Mouse (Mus musculus) C2C12 (cell line): ENCODE data around the gene Ppp1cc.

Experiments used
- CEBPB ChIP-seq: IDR thresholded peaks from one replicate; pipeline ENCODE4 v1.6.1; 2011; ENCODE audit warnings: low read depth, mild to moderate bottlenecking, control low read depth, moderate library complexity
- CTCF ChIP-seq: IDR thresholded peaks from one replicate; pipeline ENCODE4 v1.5.1; 2011; ENCODE audit not compliant: control insufficient read depth, insufficient read depth, insufficient read length
- FOSL1 ChIP-seq: IDR thresholded peaks from one replicate; pipeline ENCODE4 v1.8.0; 2011; ENCODE audit warnings: mild to moderate bottlenecking, low read length; ENCODE audit not compliant: poor library complexity, insufficient read depth, severe bottlenecking
- MAX ChIP-seq: IDR thresholded peaks from one replicate; pipeline ENCODE4 v1.6.1; 2011; ENCODE audit warnings: mild to moderate bottlenecking, control low read depth
- MYOG ChIP-seq: IDR thresholded peaks from one replicate; pipeline ENCODE4 v1.6.1; 2011; ENCODE audit not compliant: control insufficient read depth, insufficient read length; ENCODE audit errors: extremely low read depth
- USF1 ChIP-seq: IDR thresholded peaks from one replicate; pipeline ENCODE4 v1.6.1; 2011; ENCODE audit warnings: low read depth, mild to moderate bottlenecking, control low read depth, moderate library complexity

DNA sequence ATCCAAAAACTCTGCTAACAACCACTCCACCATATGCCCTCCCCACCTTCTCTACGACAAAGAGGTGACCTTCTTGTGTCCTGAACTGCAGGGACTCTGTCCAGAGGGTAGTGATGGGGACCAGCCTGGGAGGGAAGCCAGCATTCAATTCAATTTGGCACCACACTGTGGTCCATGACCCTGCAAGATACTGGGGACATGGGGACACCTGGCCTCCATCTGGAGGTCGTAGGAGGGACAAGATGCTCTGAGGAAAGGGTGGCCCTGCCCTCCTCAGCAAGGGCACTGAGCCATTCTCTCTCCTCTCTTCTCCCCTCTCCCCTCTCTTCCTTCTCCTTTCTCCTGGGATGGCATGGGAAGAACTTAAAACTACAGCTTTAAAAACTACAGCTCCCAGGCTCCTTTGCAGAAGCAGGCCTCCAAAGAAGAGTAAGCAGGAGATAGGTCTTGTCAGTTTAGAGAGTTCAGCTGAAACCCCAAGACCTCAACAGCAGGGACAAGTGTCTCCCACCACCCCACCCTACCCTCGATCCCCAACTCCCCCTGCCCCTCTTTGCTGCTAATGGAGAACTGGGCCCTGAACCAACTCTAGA lies 22.7 kb upstream of the Ppp1cc start:
- no peak for TF ChIP-seq CTCF
- TF ChIP-seq MAX, result no peak
- TF ChIP-seq CEBPB, result no peak
- TF ChIP-seq MYOG, result no peak
- no peak for TF ChIP-seq FOSL1
- TF ChIP-seq USF1, result no peak
